Mouse (Mus musculus) left cerebral cortex, postnatal 4 days (tissue): Measurements from ENCODE around the gene Wdr17. TPM values are rescaled to one million over a fixed set of nuclear protein-coding genes. Genes with fewer than 3 reads are reported as not detected.
A peak's percentile ranks its signal among the peaks of the same experiment; 100 is the strongest.

ENCODE experiments used
- DNase-seq: peaks from one replicate; pipeline ENCODE4 v3.0.0-alpha.2; 2022
- intact Hi-C: fragments of 180-260 bp; cut with DNase I; formaldehyde crosslinking; loops from one replicate; pipeline ENCODE4 v1.15.1; 2025
- total RNA-seq, 2 experiments: library from RNA; stranded (reverse); gene quantifications; 2 replicates each; pipeline ENCODE4 v1.2.3; 2021

The Wdr17 gene
- 10 to 100 TPM; 42.5 to 45.3 TPM for total RNA-seq

DNA sequence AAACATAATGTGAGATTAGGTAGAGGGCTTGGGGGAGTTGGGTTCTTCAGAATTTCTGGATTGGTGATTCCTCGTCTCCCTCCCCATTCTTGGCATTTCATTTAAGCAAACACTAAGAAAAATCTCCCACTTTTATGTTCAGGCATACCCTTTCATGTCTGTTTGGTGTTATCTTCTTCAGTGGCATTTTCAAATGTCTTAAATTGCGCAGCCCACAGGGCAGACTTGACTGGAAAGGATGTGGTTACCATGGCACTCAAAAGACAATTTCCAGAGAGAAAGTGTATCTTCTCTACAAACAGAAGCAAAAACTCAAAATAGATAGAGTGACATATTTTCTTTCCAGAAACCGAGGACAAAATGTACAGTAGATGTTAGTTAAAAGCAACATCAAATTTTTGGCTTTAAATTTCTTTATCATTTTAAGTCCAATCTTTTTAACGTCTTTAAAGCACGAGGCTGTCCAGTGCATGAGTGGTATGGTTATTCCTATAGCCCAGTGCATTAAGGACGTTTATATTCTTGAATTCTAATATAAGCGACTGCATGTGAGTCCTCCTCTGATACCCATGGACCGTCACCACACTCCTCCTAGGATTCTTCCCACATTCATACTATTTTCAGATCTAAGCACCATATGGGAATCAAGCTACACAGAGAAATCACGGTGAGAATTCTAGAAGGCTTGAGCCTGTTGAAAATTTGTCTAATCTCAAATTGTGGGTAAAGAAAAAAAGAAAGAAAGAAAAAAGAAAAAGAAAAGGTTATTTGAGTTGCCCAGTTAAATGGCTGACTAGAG, at the start of gene Wdr17:
Wdr17 (minus strand) TSS at position 198 of the 799 bp plus-strand sequence.
- intact Hi-C loops = no loop called here

DNA sequence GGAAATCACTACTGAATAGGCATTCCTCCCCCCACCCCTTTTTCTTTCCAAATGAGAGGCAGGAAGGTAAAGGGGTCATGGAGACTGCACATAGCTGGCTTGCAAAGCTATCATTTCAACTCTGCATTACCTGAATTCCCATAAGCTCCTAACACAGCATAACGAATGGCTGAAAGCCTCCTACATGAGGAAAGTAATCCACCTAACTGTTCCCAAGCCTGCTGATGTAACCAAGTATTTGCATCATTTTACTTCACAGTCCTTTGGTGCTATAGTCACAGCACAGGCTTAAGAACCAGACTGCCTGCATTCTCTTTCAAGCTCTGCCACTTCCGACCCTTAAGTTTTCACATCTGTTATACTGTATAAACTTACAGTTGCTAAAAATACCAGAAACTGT, 45.3 kb upstream of the Wdr17 start:
- intact Hi-C loops = no loop called here
- no peak for DNase-seq

More for the DNA sequence above, at the start of gene Wdr17:
- DNase-seq = no peak

DNA sequence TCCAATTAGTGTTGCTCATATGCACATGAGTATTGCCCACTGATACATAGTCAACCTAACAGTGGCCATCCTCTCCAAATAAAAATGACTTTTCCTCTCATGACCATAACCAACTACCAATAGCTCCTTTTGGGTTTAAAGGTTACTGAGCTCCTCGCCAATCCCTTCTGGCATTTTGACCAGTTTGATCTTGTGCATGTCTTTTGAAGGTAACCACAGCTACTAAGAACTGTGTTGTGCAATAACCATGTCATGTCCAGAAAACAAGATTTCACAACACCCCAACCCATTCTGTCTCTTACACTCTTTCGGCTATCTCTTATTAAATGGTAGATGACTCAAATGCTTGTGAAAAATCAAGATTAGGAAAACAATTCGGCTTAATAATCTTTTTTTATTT, 38.0 kb upstream of the Wdr17 start:
- intact Hi-C loops = no loop called here
- no peak for DNase-seq

DNA sequence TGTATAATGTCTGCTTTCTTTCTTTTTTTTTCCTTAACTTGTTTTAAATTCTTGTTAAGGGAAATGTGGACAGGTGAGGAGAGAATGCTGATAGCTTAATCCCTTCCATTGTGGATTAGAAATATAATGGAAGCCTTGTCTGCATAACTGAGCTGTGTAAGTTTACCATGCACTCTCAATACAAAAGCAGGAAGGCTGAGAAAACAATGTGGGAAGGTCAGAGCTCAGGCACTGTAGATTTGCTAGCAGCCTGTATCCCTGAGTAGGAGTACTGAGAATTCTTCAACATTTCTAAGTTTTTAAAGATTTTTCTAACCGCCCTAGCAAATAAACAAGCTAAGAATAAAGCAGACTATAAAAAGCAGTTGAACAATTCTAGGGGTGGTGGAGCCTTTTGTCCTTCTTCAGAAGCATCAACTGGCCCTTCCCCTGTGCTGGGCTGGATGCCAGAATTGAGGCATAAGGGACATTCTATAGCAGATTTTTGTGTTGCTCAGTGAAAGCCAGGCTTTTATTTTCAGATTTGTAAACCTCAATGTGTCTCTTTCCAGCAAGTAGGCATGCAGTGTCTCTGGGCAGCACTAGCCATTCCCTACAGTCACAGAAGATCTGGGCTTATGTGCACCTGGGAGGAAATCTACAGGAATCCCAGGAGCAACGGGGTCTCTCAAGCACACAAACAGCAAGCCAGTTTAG, 35.3 kb upstream of the Wdr17 start:
- intact Hi-C loops = no loop called here
- DNase-seq = peak; percentile 47

DNA sequence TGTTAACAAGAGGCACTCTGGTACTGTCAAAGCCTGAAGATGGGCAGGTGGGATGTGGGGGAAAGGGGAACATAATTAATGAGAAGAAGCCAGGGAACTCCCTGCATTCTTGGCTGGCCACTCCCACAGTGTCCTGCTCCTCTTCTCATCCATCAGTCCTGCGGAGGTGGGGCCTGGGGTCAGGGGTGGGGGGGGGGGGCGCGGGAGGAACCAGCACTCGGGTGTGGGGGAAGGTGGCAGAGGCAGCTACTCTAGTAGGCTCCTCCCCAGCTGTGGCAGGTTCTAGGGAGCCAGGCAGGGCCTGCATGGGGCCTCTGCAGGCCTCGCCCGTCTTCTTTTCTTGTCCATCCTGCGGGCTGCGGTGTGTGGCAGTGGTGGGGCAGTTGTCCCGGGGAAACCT, 30.7 kb upstream of the Wdr17 start:
- DNase-seq = no peak
- intact Hi-C loops = no loop called here

DNA sequence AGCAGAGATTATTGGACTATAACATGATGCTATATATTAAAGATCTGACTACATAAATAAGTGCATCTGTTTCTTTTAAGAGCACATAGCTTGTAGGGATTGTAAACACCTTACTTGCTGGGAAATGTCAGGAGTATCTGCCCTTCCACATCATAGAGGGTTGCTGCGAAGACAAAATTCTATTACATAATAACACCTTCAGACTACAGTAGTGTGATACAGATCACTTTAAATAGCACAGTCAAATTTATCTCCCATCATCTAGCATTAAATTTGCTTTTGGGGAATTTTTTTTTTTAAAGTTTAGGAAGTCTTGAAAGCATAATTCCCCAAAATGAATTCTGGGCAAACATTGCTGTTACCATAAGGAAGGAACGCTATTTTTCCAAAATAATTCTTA, 25.9 kb upstream of the Wdr17 start:
- intact Hi-C loops = no loop called here
- no peak for DNase-seq

DNA sequence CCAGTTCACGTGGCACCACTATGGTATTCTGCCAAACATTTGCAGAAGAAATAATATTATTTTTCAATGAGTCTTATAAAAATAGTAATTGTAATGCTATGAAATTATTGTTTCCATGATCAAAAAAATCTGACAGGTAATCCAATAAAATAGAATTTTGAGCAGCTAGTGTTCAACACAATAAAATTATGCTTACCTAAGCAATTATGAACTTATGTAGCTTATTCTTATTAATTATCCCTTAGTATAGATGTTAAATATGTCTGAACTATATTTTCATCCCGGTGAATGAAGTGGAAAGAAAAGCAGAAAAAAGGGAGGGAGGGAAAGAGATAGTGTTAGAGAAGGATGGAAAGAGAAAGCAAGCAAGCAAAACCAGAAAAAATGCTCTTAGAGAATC, 12.5 kb upstream of the Wdr17 start:
- no peak for DNase-seq
- intact Hi-C loops = loop anchor here (10.0 kb wide), 1 partner anchor 55 kb away; the partner anchor contains the start of gene Gpm6a

DNA sequence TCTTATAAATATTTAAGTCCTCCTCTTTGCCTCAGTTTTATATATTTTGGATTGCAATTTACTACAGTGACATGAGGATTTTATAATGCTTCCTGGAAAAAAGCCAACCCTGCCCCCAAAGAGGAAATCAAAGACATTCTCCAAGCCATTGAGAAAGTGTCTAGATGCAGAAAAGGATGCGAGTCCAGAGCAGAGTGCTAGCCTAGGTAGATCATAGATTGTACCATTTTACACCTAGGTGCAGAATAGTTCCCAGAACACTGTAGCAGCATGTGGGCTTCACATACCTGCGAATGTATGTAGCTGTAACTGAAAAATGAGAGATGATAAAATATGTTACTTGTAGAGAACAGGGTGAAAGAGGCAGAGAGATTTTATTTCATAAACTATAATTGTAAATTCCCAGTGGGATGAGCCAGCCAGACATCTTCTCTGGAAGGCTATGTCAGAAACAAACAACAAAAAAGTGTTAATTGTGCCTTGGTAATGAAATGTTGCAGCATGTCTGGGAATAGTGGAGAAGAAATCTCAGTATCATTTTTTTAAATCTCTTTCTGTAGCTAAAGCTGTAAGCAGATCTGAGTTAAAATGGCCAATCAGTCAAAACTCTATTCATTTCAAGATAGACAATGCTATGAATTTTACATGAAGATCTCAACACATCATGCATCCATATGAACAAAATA, 7.8 kb upstream of the Wdr17 start:
- DNase-seq = no peak
- intact Hi-C loops = loop anchor here (10.0 kb wide), 1 partner anchor 60 kb away; the partner anchor contains the start of gene Gpm6a

DNA sequence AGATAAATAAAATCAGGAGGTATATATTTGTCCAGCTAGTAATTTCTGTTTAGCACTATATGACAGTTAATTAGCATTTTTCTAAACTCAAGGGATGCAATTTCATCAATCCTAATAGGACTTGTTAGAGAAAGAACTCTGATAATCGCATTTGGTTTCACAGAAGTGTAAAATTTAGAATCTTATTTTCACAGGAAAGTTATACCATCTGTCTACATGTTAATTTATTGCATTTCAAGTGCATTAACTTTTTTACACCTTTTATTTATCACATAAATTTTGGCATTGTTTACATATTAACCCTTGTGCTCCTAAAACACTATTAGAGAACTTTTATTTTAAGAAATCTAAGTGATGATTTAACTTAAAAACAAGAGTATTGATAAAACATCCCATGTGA, 7.2 kb upstream of the Wdr17 start:
- no peak for DNase-seq
- intact Hi-C loops = loop anchor here (10.0 kb wide), 1 partner anchor 61 kb away; the partner anchor contains the start of gene Gpm6a

DNA sequence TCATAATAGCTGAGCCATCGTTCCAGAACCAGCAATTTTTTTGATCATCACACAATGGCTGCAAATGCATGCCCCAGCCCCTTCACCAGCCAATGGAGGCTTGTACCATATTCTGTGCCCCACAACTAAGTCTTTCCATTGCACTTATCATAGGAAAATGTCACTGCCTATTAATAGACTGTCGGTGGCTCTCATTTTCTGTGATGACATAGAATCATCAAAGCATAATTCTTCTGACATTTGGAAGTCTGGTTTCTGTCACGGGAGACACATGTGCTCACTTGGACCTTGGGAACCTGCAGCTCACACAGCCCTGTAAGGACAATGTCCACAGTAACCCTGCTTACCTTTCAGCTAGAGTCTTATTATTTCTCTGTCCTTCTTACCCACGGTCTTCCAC, 424 bp downstream of the Wdr17 start:
- intact Hi-C loops = no loop called here

DNA sequence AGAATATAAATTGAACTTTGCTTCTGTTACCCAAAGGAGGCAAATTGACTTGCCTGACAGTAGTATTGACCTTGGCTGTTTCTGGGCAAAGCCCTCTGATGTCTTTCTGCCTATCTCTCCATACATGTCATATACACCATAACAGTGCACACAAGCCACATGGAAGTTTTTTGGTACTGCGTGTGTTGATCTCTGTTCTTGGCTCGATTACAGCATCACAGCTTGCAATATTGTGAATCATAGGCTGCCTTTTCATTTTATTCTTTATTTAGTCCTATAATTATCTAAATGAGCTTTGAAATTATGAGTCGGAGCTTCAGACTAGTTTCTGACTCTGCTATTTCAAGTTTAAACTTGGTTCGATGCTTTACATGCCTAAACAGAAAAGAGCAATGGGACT, 10.5 kb downstream of the Wdr17 start:
- no peak for DNase-seq
- intact Hi-C loops = no loop called here

More for the DNA sequence above, 424 bp downstream of the Wdr17 start:
- DNase-seq = no peak

DNA sequence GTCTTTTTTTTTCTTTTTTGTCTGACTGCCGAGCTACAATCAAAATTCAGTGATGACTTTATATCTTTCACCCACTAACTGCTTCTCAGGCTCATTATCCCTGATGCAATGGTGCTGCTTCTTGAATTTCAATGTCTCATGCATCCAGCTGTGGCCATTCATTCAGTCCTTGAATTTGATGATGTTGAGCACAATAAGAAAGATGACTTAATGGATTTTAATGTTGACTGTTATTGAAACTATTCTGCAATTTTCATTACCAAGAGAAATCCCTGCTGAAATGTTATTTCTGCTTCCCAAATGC, 22.3 kb downstream of the Wdr17 start:
- intact Hi-C loops = loop anchor here (10.0 kb wide), 1 partner anchor 90 kb away; the partner anchor contains the start of gene Gpm6a
- no peak for DNase-seq

DNA sequence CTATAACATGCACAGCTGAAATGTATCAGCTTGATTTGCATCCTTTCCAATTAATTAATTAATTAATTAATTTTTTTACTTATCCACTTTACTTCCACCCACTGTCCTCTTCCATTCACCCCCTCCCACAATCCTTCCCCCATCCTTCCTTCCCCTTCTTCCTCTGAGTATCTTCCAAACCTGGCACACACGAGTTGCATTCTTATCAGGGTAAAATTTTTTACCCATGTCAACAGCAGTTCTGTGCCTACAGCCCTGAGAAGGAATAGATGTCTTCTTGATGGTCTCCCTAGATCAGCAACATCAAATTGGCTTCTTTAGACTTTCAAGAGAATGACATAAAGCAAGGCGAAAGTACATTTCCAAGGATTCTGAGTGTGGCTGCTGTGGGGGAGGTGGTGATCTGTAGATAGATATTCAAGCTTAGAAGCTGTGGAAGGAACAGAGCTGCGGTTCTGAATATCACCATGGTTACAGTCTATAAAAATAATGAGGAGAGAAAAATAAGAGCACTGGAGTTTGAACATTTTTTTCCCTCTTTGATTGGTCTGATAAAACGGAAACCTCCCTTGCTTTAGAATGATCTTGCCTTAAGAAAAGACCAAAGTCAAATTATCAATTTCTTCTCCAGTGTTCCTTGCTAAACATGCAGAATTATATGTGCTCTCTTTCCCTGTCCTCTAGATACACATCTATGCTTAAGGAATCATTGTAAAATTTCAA, 22.8 kb downstream of the Wdr17 start:
- intact Hi-C loops = loop anchor here (10.0 kb wide), 1 partner anchor 91 kb away; the partner anchor contains the start of gene Gpm6a
- no peak for DNase-seq

DNA sequence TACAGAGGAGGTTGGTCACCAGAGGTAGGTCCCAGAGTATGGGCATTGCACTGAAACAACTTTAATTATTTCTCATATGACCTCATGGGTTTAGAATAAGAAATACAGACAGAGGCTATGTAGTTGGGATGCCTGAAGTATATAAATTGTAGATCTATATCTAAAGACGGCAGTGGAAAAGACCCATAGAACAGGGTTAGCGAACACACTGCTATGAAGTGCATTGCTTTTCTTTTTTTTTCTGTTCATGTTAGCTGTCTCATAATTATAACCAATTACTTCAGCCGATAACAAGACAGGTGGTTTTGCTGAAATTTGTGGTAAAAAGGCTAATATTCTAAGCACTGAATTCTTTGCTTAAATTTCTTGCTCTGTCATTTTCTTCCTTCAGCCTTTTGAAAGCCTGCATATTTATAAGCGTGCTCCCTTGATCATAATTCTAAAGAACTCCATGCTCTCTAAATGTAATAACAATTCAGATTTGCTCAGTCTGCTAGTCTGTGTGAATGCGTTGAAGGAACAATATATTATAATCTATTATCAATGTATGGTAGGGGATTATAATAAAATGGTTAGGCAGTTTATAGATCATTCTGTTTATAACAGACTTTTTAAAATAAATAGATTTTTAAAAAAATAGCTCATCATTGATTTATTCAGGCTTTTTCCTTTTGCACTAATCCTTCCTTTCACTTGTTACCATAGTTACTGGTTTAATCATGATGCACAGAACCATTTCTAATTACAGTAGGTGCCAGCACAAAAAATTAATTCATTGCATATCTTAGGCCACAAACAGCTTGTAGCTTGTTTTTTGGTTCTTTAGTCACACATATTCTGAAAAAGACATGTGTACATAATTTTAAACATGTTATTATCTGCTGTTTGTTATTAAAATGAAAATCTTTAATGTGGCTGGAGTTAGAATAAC, 50.7 kb downstream of the Wdr17 start:
- intact Hi-C loops = no loop called here
- DNase-seq = no peak

DNA sequence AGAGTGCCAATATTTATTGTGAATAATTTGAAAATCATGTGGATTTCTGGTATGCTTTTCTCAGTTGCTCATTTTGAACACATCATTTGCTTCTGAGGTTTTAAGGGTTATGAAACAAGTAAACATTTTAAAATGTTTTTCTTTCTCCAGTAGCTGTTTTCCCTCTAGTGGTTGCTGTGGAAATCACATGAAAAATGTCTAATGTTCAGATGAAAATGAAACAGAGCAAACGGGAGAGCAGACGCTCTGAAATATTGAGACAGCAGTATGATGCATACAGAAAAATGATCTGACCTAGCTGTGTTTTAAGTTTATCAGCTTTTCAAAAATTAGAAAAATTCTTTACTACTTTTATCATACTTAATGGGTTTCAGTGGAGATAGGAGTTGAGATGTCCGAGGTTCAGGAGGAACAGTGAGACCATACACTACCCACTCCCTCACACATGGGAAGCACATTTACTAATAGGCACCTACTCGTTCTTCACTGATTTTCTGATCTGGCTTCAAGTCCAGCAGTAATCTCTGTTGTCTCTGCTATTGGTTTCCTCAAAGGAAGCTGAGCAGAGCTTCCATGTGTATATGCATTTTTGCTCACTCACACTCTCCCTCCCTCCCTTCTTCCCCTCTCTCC, 57.1 kb downstream of the Wdr17 start:
- intact Hi-C loops = loop anchor here (5.0 kb wide), 1 partner anchor 93 kb away; no protein-coding TSS in a partner anchor
- no peak for DNase-seq

DNA sequence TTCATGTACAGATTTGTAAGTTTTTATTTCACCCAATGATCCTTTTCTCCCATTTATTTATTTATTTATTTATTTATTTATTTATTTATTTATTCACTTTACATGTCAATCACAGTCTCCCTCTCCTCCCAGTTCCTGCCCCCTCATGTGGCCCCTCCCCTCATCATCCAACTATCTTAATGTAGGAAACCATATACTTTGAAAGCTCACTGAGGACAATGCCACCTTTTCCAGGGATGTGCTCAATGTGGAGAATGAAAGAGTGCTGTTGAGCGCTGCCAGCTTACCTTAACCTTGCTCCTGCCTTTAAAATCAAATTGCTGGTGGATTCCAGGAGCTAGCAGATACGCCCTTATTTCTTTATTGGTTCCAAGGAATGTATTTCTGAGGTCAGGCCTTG, 59.0 kb downstream of the Wdr17 start:
- no peak for DNase-seq
- intact Hi-C loops = no loop called here

DNA sequence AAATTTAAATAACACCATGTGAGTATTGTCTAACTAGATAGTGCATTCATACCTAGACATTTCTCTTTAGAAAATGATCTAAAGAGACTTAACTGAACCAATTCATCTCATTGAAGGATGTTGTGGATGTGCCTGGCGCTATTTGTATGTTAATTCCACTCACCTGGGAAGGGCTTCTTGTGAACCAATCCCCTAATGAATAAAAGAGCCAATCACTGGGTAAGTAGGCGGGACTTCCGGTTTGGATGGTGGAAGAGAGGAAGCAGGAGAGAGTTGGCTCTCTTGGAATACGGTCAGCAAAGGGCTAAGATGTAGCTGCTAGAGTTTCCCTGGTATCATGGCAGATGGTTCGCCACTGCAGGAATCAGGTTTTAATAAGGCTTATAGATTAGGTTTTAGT, 64.0 kb downstream of the Wdr17 start:
- DNase-seq = no peak
- intact Hi-C loops = no loop called here

DNA sequence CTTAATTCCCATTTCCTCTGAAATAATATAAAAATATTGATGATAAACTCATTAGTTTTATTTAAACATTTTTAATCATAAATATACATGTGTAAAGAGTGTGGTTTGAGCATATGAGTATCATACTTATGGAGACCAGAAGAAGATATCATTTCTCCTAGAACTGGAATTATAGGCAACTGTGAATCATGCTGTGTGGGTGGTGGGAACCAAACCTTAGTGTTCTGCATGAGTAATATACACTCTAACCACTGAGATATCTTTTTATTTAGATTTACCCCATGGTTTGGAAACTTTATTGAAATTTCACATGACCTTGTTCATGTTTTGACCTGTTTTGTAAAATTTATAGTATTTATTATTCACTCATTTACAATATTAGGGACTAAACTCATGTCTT, 68.3 kb downstream of the Wdr17 start:
- DNase-seq = no peak

DNA sequence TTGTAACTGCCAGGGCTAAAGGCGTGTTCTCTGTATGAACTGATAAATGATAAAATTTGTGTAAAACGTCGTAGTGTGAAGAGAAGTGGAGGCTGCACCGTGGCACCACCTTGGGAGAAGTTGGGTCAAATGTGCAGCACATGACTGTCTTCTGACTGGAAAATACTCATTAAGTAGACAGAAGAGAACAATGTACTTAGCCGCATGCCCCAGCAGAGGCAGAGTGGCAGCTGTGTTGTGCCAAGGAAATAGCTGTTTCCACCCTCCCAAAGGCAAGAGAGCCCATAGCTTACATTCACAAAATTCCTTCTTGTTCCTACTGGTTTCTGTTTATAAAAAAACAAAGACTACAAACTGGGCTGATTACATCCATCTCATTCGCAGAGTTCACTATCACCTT, 78.8 kb downstream of the Wdr17 start:
- no peak for DNase-seq
- intact Hi-C loops = no loop called here

More for the DNA sequence above, 68.3 kb downstream of the Wdr17 start:
- intact Hi-C loops = no loop called here
